Mouse (Mus musculus): ENCODE measurements around the gene Etv4. TPM values are rescaled to one million over a fixed set of nuclear protein-coding genes. Genes with fewer than 3 reads are reported as not detected.

The Etv4 gene
- polyA plus RNA-seq, 1 experiment: 21.2 TPM

GRCm38 (mm10) chr11:101813259-101813658 lies 28.1 kb upstream of the Etv4 start:
- Histone ChIP-seq H3K36me3 (ENCODE audit: control insufficient read depth, insufficient read depth) (no peaks in the 10 kb centered on the region), H3K4me2 (ENCODE audit: low read depth) (no peak overlapping the region), H3K27me3 (ENCODE audit: control insufficient read depth, insufficient read depth, insufficient read length) (no peaks in the 10 kb centered on the region), H3K79me2 (ENCODE audit: control insufficient read depth, insufficient read depth) (no peaks in the 10 kb centered on the region), H3ac (ENCODE audit: control insufficient read depth, insufficient read length) (no peak overlapping the region), H3K4me3 (no peak overlapping the region)
- TF ChIP-seq SRF (IDR thresholded peaks at IDR 0.05; ENCODE audit: control insufficient read depth, insufficient read length, low read depth) (no peak), MAX (IDR thresholded peaks at IDR 0.05; ENCODE audit: low read depth) (no peak), POLR2A (IDR thresholded peaks at IDR 0.05; ENCODE audit: insufficient read length, low read depth) (no peak), REST (IDR thresholded peaks at IDR 0.05; ENCODE audit: insufficient read depth, insufficient read length) (no peak), TCF3 (IDR thresholded peaks at IDR 0.05; ENCODE audit: insufficient read length, low read depth) (no peak), USF1 (IDR thresholded peaks at IDR 0.05; ENCODE audit: low read depth) (no peak), POLR2AphosphoS2 (IDR thresholded peaks at IDR 0.05; ENCODE audit: insufficient read length, low read depth) (no peak), MYOD1 (IDR thresholded peaks at IDR 0.05; ENCODE audit: control insufficient read depth in 1 of 3, insufficient read length in 2 of 3, low read depth in 2 of 3) (no peak), E2F4 (IDR thresholded peaks at IDR 0.05; ENCODE audit: insufficient read depth) (no peak), TCF12 (IDR thresholded peaks at IDR 0.05; ENCODE audit: insufficient read depth, poor library complexity, severe bottlenecking) (no peak), MYOG (IDR thresholded peaks at IDR 0.05; ENCODE audit: control insufficient read depth in 1 of 3, insufficient read depth in 1 of 3, insufficient read length in 2 of 3, low read depth in 2 of 3) (no peak), CEBPB (IDR thresholded peaks at IDR 0.05; ENCODE audit: insufficient read depth, poor library complexity, severe bottlenecking) (no peak)

- H3K36me3 ChIP-seq (ENCODE audit: control insufficient read depth, insufficient read depth): no peaks in the 10 kb centered on the region
- H3K27me3 ChIP-seq (ENCODE audit: control insufficient read depth, insufficient read depth, insufficient read length): no peaks in the 10 kb centered on the region
- no peak overlapping the region for H3K4me3 ChIP-seq
- H3ac ChIP-seq (ENCODE audit: control insufficient read depth, insufficient read length): no peak overlapping the region
- H3K4me2 ChIP-seq (ENCODE audit: low read depth): no peak overlapping the region
- no peaks in the 10 kb centered on the region for H3K79me2 ChIP-seq (ENCODE audit: control insufficient read depth, insufficient read depth)
- no peak for TF ChIP-seq CEBPB (IDR thresholded peaks at IDR 0.05; ENCODE audit: insufficient read depth, poor library complexity, severe bottlenecking)
- no peak for TF ChIP-seq TCF12 (IDR thresholded peaks at IDR 0.05; ENCODE audit: insufficient read depth, poor library complexity, severe bottlenecking)
- no peak for TF ChIP-seq MYOG (IDR thresholded peaks at IDR 0.05; ENCODE audit: control insufficient read depth in 1 of 3, insufficient read depth in 1 of 3, insufficient read length in 2 of 3, low read depth in 2 of 3)
- no peak for TF ChIP-seq TCF3 (IDR thresholded peaks at IDR 0.05; ENCODE audit: insufficient read length, low read depth)
- no peak for TF ChIP-seq MYOD1 (IDR thresholded peaks at IDR 0.05; ENCODE audit: control insufficient read depth in 1 of 3, insufficient read length in 2 of 3, low read depth in 2 of 3)
- no peak for TF ChIP-seq SRF (IDR thresholded peaks at IDR 0.05; ENCODE audit: control insufficient read depth, insufficient read length, low read depth)
- no peak for TF ChIP-seq E2F4 (IDR thresholded peaks at IDR 0.05; ENCODE audit: insufficient read depth)
- TF ChIP-seq REST (IDR thresholded peaks at IDR 0.05; ENCODE audit: insufficient read depth, insufficient read length): no peak
- no peak for TF ChIP-seq USF1 (IDR thresholded peaks at IDR 0.05; ENCODE audit: low read depth)
- no peak for TF ChIP-seq POLR2AphosphoS2 (IDR thresholded peaks at IDR 0.05; ENCODE audit: insufficient read length, low read depth)
Measured at GRCm38 (mm10) chr11:101809060-101809828, 24.1 kb upstream of the Etv4 start.

GRCm38 (mm10) chr11:101807266-101807665 lies 22.1 kb upstream of the Etv4 start:
- no peak overlapping the region for H3K4me3 ChIP-seq
- no peaks in the 10 kb centered on the region for H3K36me3 ChIP-seq (ENCODE audit: control insufficient read depth, insufficient read depth)
- no peak overlapping the region for H3ac ChIP-seq (ENCODE audit: control insufficient read depth, insufficient read length)
- peak overlapping the region; percentile 90 for H3K4me2 ChIP-seq (ENCODE audit: low read depth)
- no peaks in the 10 kb centered on the region for H3K79me2 ChIP-seq (ENCODE audit: control insufficient read depth, insufficient read depth)
- H3K27me3 ChIP-seq (ENCODE audit: control insufficient read depth, insufficient read depth, insufficient read length): no peaks in the 10 kb centered on the region
- no peak for TF ChIP-seq MAX (IDR thresholded peaks at IDR 0.05; ENCODE audit: low read depth)
- no peak for TF ChIP-seq MYOD1 (IDR thresholded peaks at IDR 0.05; ENCODE audit: control insufficient read depth in 1 of 3, insufficient read length in 2 of 3, low read depth in 2 of 3)
- TF ChIP-seq CEBPB (IDR thresholded peaks at IDR 0.05; ENCODE audit: insufficient read depth, poor library complexity, severe bottlenecking): 0 out of 2 replicates have a peak, but pooled peaks have one; percentile 19
- no peak for TF ChIP-seq REST (IDR thresholded peaks at IDR 0.05; ENCODE audit: insufficient read depth, insufficient read length)
- peak; percentile 74 for TF ChIP-seq USF1 (IDR thresholded peaks at IDR 0.05; ENCODE audit: low read depth)

- no peak overlapping the region for H3K4me3 ChIP-seq
- no peaks in the 10 kb centered on the region for H3K79me2 ChIP-seq (ENCODE audit: control insufficient read depth, insufficient read depth)
- no peaks in the 10 kb centered on the region for H3K36me3 ChIP-seq (ENCODE audit: control insufficient read depth, insufficient read depth)
- no peak overlapping the region for H3ac ChIP-seq (ENCODE audit: control insufficient read depth, insufficient read length)
- TF ChIP-seq MYOG (IDR thresholded peaks at IDR 0.05; ENCODE audit: control insufficient read depth in 1 of 3, insufficient read depth in 1 of 3, insufficient read length in 2 of 3, low read depth in 2 of 3): no peak
- TF ChIP-seq TCF12 (IDR thresholded peaks at IDR 0.05; ENCODE audit: insufficient read depth, poor library complexity, severe bottlenecking): no peak
- TF ChIP-seq POLR2A (IDR thresholded peaks at IDR 0.05; ENCODE audit: insufficient read length, low read depth): no peak
- no peak for TF ChIP-seq CEBPB (IDR thresholded peaks at IDR 0.05; ENCODE audit: insufficient read depth, poor library complexity, severe bottlenecking)
- TF ChIP-seq REST (IDR thresholded peaks at IDR 0.05; ENCODE audit: insufficient read depth, insufficient read length): no peak
- TF ChIP-seq USF1 (IDR thresholded peaks at IDR 0.05; ENCODE audit: low read depth): no peak
- TF ChIP-seq SRF (IDR thresholded peaks at IDR 0.05; ENCODE audit: control insufficient read depth, insufficient read length, low read depth): no peak
- TF ChIP-seq MYOD1 (IDR thresholded peaks at IDR 0.05; ENCODE audit: control insufficient read depth in 1 of 3, insufficient read length in 2 of 3, low read depth in 2 of 3): no peak
- TF ChIP-seq E2F4 (IDR thresholded peaks at IDR 0.05; ENCODE audit: insufficient read depth): no peak
- no peak for TF ChIP-seq TCF3 (IDR thresholded peaks at IDR 0.05; ENCODE audit: insufficient read length, low read depth)
- no peak for TF ChIP-seq MAX (IDR thresholded peaks at IDR 0.05; ENCODE audit: low read depth)
- H3K27me3 ChIP-seq (ENCODE audit: control insufficient read depth, insufficient read depth, insufficient read length): no peaks in the 10 kb centered on the region
- peak overlapping the region; percentile 90 for H3K4me2 ChIP-seq (ENCODE audit: low read depth)
Measured at GRCm38 (mm10) chr11:101806741-101807140, 21.6 kb upstream of the Etv4 start.

Data from myocyte (in vitro differentiated cells).